Mouse (Mus musculus) left cerebral cortex, adult 9 months (tissue): ENCODE measurements at regions not wholly inside any gene's neighbourhood (a gene's known extent, or its start where the extent isn't known, plus 50 kb on each side); places are given as distances from the start of the nearest gene placed in this dataset.

ENCODE experiments used
- DNase-seq, 2 experiments: peaks; one replicate each; pipeline ENCODE4 v3.0.0; 2022; ENCODE audit warnings: low spot score in 2 of 2

DNA sequence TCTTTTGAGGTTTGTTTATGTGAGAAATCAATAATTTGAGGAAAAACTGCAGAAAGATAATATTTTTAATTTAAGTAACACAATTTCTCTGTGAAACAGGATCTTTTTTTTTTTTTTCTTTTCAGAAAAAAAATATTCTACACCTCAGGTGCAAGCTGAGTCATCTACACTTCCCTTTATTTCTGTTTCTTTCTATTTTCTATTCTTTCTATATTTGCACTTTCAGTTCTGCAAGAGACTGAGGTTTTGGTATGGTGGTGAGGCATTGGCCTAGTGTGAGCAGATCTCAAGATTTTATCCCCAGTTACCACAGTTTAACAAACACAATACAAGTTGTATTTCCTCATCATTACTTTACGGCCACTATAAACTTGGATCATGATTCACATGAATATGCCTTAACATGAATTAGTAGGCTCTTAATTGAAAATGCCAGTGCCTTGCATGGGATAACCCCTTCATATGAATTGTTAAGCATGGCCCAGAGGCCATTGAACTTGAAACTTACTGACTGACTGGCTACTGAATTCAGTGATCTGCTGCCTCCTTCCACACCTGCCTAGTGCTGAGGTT lies 1278.1 kb downstream of the Stim2 start:
- no peak for DNase-seq

- DNase-seq, result peak in 1 of 2 experiments; percentile 11
Measured at GRCm38 (mm10) chr5:55293301-55293700, 1295.0 kb downstream of the Stim2 start.

GRCm38 (mm10) chr5:55293978-55294377 lies 1295.7 kb downstream of the Stim2 start:
- no peak for DNase-seq

GRCm38 (mm10) chr5:55294781-55295180 lies 1296.5 kb downstream of the Stim2 start:
- no peak for DNase-seq

- no peak for DNase-seq
Measured at GRCm38 (mm10) chr5:55301538-55301937, 1303.2 kb downstream of the Stim2 start.

DNA sequence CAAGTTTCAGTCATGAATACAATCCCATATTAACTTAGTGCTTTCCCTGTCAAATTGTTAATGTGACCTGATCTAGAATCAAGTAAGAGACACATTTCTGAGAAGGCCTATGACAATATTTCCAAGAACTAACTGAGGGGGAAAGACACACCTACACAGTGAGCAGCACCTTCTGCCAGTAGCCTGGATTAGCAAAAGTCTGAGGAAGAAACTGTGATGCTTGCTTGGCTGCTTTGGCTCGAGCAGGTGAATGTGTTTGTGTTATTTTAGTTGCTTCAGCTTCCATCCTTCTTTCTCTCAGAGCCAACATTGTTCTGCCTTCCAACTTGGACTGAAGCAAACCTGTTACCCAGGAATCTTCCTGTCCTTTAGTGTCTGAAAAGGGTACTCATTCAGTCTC lies 1347.7 kb downstream of the Stim2 start:
- peak in 1 of 2 experiments; percentile 33 for DNase-seq

DNA sequence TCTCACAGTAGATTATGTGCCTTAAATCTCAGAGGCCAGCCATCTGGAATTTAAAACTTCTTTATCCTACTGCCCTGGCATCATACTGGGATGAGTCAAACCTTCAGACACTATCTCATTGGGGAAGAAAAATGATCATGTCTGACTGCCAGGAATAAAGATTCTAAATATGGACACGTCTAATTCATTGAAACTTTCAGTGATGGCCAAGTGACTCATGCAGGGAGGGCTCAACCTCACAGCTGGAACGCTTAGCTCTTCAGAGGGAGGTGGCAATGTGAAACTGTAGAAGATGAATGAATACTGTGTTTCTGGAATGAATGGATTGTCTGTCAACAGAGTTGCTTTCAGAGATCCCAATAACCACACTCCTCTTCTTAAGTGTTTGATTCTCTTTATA lies 1357.2 kb downstream of the Stim2 start:
- DNase-seq, result peak in 1 of 2 experiments; percentile 5

GRCm38 (mm10) chr5:55374295-55374694 lies 1376.0 kb downstream of the Stim2 start:
- DNase-seq, result no peak

GRCm38 (mm10) chr5:55390846-55391245 lies 1392.5 kb downstream of the Stim2 start:
- DNase-seq, result no peak

- no peak for DNase-seq
Measured at GRCm38 (mm10) chr5:55395986-55396385, 1397.7 kb downstream of the Stim2 start.

DNA sequence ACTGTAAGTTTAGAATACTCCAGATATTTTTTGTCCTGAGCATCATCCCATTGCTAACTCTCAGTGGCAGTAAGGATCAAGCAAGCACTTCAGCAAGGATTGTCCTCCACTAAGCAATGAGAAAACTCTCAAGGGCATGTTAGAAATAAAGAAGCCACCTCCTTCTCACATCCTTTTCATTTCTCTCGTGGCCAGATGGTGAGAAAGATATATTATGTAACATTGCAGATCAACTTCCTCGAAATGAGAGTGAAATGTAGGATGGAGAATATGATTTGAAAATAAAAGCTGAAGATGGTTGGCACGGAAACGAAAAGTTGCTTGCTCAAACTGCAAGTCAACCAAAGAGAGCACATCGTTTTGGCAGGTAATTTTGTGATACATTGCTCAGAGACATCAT lies 1417.8 kb downstream of the Stim2 start:
- peak; percentile 42 to 56 for DNase-seq

GRCm38 (mm10) chr5:55439158-55439557 lies 1440.9 kb downstream of the Stim2 start:
- DNase-seq, result no peak

- DNase-seq, result no peak
Measured at GRCm38 (mm10) chr5:55449064-55449463, 1450.8 kb downstream of the Stim2 start.
